ENCODE assay signal across 8 mouse cellular contexts in genomic region chr6:38533428-38534405, GRCm38 (mm10). TPM values are rescaled to one million over a fixed set of nuclear protein-coding genes. Genes with fewer than 3 reads are reported as not detected.
DNase-seq lines count a peak whose midpoint lies in the region; ATAC-seq lines count a peak whose summit lies in the region.

Fmc1 (plus strand) TSS chr6:38533502.

- peak; percentile 98 for DNase-seq in MEL-GATA-1-ER (ENCODE audit: extremely low read depth, low read depth)
- DNase-seq in cerebellum, adult 8-10 months, result peak; percentile 97
- peak; percentile 99 for DNase-seq in forelimb bud, embryonic 11.5 days (ENCODE audit: low read depth, low spot score)
- peak; percentile 100 for DNase-seq in layer of hippocampus, adult 9-10 months (ENCODE audit: low spot score)
- DNase-seq in ovary, postnatal 10 days (ENCODE audit: low spot score), result peak; percentile 95
- peak; percentile 96 to 98 for DNase-seq in thymus, postnatal 10 days (ENCODE audit: low spot score in 2 of 2)

- peak within 1 kb of the TSS; percentile 96 for H3K27ac ChIP-seq in lung, embryonic 16.5 days (ENCODE audit: low read length)

- peak within 1 kb of the TSS; percentile 86 for H3K9ac ChIP-seq in lung, embryonic 16.5 days (ENCODE audit: low read length)

- no peaks in the 10 kb centered on the region for H3K9me3 ChIP-seq in lung, embryonic 16.5 days (ENCODE audit: control insufficient read depth, low read length)

- H3K4me2 ChIP-seq in lung, embryonic 16.5 days (ENCODE audit: low read depth, low read length), result peak within 1 kb of the TSS; percentile 78

- peak within 1 kb of the TSS; percentile 69 for H3K4me3 ChIP-seq in lung, embryonic 16.5 days (ENCODE audit: low read length)

- H3K27me3 ChIP-seq in lung, embryonic 16.5 days (ENCODE audit: control insufficient read depth, insufficient read depth, low read depth, low read length), result no peaks in the 10 kb centered on the region

- WGBS in lung, embryonic 16.5 days, result 3% methylated on average over 41 of the region's 41 CpGs

- no peaks in the 10 kb centered on the region for H3K36me3 ChIP-seq in lung, embryonic 16.5 days (ENCODE audit: control insufficient read depth, insufficient read depth, low read length)

- ATAC-seq in hematopoietic stem cell, adult 5-6 weeks (replicated peaks in 1 of 2; ENCODE audit: insufficient read depth in 1 of 2, low FRiP score in 2 of 2, low TSS enrichment in 1 of 2, low read depth in 1 of 2, poor library complexity in 2 of 2, severe bottlenecking in 2 of 2), result peak; percentile 81 to 88
- peak; percentile 93 for ATAC-seq in lung, embryonic 16.5 days (ENCODE audit: low read depth)

- H3K4me1 ChIP-seq in lung, embryonic 16.5 days (replicated peaks; ENCODE audit: control insufficient read depth, insufficient read depth, low read length), result peaks cover 7% of the 10 kb centered on the region

RNA-seq across cellular contexts. Expression of gene Fmc1, which starts in this region (rescaled TPM):
- 40.5 and 47.7 TPM in 2 replicates for total RNA-seq in hematopoietic stem cell, adult 5-6 weeks (2017)
- polyA plus RNA-seq in lung, embryonic 16.5 days (2015; fragmentation: Nextera tagmentation; extraction: Ambion mirVana), result 108 and 118 TPM in 2 replicates

Comparison
In these comparisons a context has a peak if more than half of its experiments do, and no peak if none do; other contexts are left out.
1. Peak in every context shown above with its lines: DNase-seq, ATAC-seq, H3K4me3 ChIP-seq and H3K27ac ChIP-seq.